Mouse (Mus musculus): ENCODE results near the gene Zc3h7b. TPM values are rescaled to one million over a fixed set of nuclear protein-coding genes. Genes with fewer than 3 reads are reported as not detected.

Gene Zc3h7b
- polyA plus RNA-seq, 1 experiment, result 7.7 TPM

DNA sequence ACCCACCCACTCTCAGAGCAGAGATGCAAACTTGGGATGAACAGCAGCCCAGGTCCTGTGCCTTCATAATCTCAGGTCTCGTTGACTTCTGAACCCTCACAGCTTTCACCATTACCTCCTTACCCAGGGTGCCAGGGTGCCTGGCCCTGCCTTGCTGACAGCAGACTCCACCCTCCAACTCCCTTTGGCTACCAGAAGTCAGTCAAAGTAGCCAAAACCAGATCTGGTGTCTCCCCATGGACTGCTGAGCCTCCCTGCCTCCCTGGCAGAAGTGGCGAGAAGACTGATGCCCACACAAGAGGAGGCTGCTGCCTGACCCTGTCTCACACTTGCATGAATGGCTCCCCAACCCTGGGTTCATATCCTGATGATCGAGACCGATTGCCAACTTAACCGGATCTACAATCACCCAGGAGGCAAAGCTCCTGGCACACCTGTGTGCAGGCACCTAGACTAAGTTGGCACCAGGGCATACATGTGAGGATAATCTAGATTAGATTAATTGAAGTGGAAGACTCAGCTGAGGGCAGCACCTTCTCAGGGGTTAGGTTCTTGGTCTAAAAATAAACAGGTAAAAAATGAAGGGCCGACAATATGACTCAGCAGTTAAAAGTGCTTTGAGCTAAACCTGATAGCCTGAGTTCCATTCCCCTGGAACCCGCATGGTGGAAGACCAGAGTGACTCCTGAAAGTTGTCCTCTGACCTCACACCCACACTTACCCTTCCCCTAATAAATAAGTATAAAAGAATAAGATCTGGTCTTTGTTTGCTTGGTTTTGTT is 83.8 kb downstream of the Zc3h7b start:
- no peak overlapping the region for H3K4me3 ChIP-seq (ENCODE audit: low read depth, low read length)
- no peak overlapping the region for H3K27ac ChIP-seq (ENCODE audit: insufficient read depth, low read depth, low read length)
- WGBS, result 79% methylated on average over 7 of the region's 7 CpGs
- peaks cover 7% of the 10 kb centered on the region; the same call in 1 of the 2 replicates for H3K4me1 ChIP-seq (ENCODE audit: control insufficient read depth, insufficient read depth, insufficient read length, low read length)
- H3K36me3 ChIP-seq (ENCODE audit: control insufficient read depth, insufficient read depth, low read length), result peaks cover 38% of the 10 kb centered on the region
- TF ChIP-seq CTCF (IDR thresholded peaks at IDR 0.05; ENCODE audit: extremely low read depth, insufficient read length, insufficient replicate concordance, low read depth, low read length) (no peak), POLR2A (IDR thresholded peaks at IDR 0.05; ENCODE audit: low read depth, low read length) (no peak)
- H3K27me3 ChIP-seq (ENCODE audit: control insufficient read depth, insufficient read depth, low read length), result no peaks in the 10 kb centered on the region

DNA sequence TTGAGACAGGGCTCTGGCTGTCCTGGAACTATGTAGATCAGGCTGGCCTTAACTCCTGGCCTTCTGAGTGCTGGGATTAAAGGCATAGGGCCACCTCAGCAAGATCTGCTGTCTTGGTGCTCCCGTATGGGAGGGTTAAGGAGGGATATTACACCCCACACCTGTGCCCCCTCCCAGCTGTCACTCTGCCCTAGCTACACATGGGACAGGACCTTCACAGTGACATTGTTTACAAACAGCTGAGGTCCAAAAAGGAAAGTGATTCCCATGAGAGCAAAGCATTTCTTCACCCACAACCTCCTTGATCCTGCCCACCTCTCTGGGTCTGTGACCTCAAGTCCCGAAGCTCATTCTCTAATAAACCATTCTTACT is 84.3 kb downstream of the Zc3h7b start:
- no peaks in the 10 kb centered on the region for H3K27me3 ChIP-seq (ENCODE audit: control insufficient read depth, insufficient read depth, low read length)
- peaks cover 10% of the 10 kb centered on the region; the same call in 1 of the 2 replicates for H3K4me1 ChIP-seq (ENCODE audit: control insufficient read depth, insufficient read depth, insufficient read length, low read length)
- H3K36me3 ChIP-seq (ENCODE audit: control insufficient read depth, insufficient read depth, low read length), result peaks cover 32% of the 10 kb centered on the region
- TF ChIP-seq POLR2A (IDR thresholded peaks at IDR 0.05; ENCODE audit: low read depth, low read length) (no peak), CTCF (IDR thresholded peaks at IDR 0.05; ENCODE audit: extremely low read depth, insufficient read length, insufficient replicate concordance, low read depth, low read length) (no peak)
- 78% methylated on average over 2 of the region's 2 CpGs for WGBS
- no peak overlapping the region for H3K27ac ChIP-seq (ENCODE audit: insufficient read depth, low read depth, low read length)
- H3K4me3 ChIP-seq (ENCODE audit: low read depth, low read length), result no peak overlapping the region

DNA sequence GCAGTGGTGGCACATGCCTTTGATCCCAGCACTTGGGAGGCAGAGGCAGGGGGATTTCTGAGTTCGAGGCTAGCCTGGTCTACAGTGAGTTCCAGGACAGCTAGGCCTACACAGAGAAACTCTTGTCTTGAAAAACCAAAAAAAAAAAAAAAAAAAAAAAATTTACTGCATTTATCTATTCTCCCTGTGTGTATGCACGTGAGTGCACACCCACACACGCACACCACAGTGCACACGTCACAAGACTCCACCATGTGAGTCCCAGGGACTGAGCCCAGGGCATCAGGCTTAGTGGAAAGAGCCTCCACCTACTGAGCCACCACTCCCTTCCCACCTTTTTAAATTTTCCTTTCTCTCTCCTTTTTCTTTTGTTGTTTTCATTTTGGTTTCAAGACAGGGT is 85.7 kb downstream of the Zc3h7b start:
- Histone ChIP-seq H3K4me1 (ENCODE audit: control insufficient read depth, insufficient read depth, insufficient read length, low read length) (peaks cover 20% of the 10 kb centered on the region; the same call in 1 of the 2 replicates), H3K27ac (ENCODE audit: insufficient read depth, low read depth, low read length) (peak overlapping the region; percentile 80), H3K27me3 (ENCODE audit: control insufficient read depth, insufficient read depth, low read length) (no peaks in the 10 kb centered on the region), H3K36me3 (ENCODE audit: control insufficient read depth, insufficient read depth, low read length) (peaks cover 21% of the 10 kb centered on the region), H3K4me3 (ENCODE audit: low read depth, low read length) (no peak overlapping the region)
- TF ChIP-seq POLR2A (IDR thresholded peaks at IDR 0.05; ENCODE audit: low read depth, low read length) (no peak), CTCF (IDR thresholded peaks at IDR 0.05; ENCODE audit: extremely low read depth, insufficient read length, insufficient replicate concordance, low read depth, low read length) (no peak)
- WGBS, result 71% methylated on average over 4 of the region's 4 CpGs

DNA sequence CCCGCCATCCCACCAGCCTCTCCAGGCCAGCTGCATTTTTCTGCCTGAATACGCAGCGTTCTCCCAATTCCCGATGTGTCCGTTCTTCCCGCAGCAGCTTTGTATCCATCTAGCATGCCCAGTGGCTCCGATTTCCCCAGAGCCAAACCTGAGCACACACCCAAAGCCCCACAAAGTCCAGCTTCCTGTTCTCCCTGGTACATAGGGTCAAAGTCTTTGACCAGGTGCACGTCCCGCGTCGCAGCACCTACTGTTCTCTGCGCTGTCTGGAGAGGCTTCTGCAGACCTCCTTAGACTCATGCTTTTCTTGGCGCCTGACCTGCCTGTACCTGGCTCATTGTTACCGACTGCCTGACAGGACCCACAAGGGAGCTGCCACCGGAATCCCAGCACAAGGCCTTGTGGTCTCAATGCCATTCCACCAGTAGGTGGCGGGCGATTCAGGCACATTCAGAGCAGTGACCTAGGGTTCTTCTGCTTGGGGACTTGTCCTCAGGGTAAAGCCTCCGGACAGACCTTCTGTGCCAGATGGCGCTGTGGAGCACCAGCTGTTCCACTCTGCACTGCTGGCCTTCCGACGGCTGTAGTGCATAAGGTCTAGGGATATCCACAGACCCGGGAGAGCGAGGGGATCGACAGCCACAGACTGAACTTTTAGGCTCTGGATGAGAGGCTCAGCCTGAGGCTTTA is 86.4 kb downstream of the Zc3h7b start:
- H3K4me3 ChIP-seq (ENCODE audit: low read depth, low read length), result peak overlapping the region; percentile 48
- peaks cover 26% of the 10 kb centered on the region for H3K4me1 ChIP-seq (ENCODE audit: control insufficient read depth, insufficient read depth, insufficient read length, low read length)
- peak overlapping the region; percentile 80 for H3K27ac ChIP-seq (ENCODE audit: insufficient read depth, low read depth, low read length)
- H3K27me3 ChIP-seq (ENCODE audit: control insufficient read depth, insufficient read depth, low read length), result no peaks in the 10 kb centered on the region
- peak; percentile 98 for TF ChIP-seq CTCF (IDR thresholded peaks at IDR 0.05; ENCODE audit: extremely low read depth, insufficient read length, insufficient replicate concordance, low read depth, low read length)
- TF ChIP-seq POLR2A (IDR thresholded peaks at IDR 0.05; ENCODE audit: low read depth, low read length), result peak; percentile 8; the same call in 1 of the 2 replicates
- 7% methylated on average over 24 of the region's 24 CpGs for WGBS
- peaks cover 14% of the 10 kb centered on the region; the same call in 1 of the 2 replicates for H3K36me3 ChIP-seq (ENCODE audit: control insufficient read depth, insufficient read depth, low read length)

DNA sequence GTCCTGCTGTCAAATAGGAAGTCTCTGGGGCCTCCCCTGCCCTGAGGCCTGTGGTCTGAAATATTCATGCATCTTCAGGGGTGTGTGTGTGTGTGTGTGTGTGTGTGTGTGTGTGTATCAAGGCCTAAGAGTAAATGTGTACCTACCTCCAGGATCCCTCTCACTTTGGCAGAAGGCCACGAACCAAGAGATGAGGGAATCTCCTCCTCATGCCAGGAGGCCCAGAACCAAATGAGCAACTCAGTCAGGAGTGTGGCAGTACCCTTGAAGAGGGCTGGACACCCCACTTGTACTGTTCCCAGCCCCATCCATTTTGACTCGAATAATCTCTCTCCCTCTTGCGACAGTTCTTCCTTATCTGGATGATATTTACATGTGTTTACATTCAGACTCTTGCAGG is 87.4 kb downstream of the Zc3h7b start:
- peak overlapping the region; percentile 18; the same call in 1 of the 2 replicates for H3K27ac ChIP-seq (ENCODE audit: insufficient read depth, low read depth, low read length)
- peaks cover 9% of the 10 kb centered on the region; the same call in 1 of the 2 replicates for H3K36me3 ChIP-seq (ENCODE audit: control insufficient read depth, insufficient read depth, low read length)
- H3K27me3 ChIP-seq (ENCODE audit: control insufficient read depth, insufficient read depth, low read length), result no peaks in the 10 kb centered on the region
- 30% methylated on average over 3 of the region's 3 CpGs for WGBS
- TF ChIP-seq POLR2A (IDR thresholded peaks at IDR 0.05; ENCODE audit: low read depth, low read length), result no peak
- TF ChIP-seq CTCF (IDR thresholded peaks at IDR 0.05; ENCODE audit: extremely low read depth, insufficient read length, insufficient replicate concordance, low read depth, low read length), result no peak
- no peak overlapping the region for H3K4me3 ChIP-seq (ENCODE audit: low read depth, low read length)
- H3K4me1 ChIP-seq (ENCODE audit: control insufficient read depth, insufficient read depth, insufficient read length, low read length), result peaks cover 33% of the 10 kb centered on the region

DNA sequence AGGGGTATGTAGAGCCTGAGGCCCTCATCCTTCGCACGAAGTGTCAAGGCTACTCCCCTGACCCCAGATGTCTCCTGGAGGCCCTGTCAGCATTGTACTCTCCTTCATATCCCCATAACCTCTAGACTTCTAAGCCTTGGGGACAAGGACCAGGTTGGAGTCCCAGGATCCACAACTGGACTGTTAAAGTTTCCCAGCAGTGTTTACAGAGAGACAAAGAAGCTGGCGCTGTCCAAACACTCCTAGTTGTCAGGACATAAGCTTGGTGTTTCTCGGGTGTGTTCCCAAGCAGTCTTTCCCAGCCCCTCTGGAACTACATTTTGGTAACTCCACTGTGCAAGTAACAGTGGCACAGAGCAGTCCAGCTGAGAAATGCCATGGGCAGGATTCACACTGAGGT is 88.6 kb downstream of the Zc3h7b start:
- peaks cover 37% of the 10 kb centered on the region for H3K4me1 ChIP-seq (ENCODE audit: control insufficient read depth, insufficient read depth, insufficient read length, low read length)
- peak overlapping the region; percentile 69 for H3K27ac ChIP-seq (ENCODE audit: insufficient read depth, low read depth, low read length)
- no peak overlapping the region for H3K4me3 ChIP-seq (ENCODE audit: low read depth, low read length)
- H3K36me3 ChIP-seq (ENCODE audit: control insufficient read depth, insufficient read depth, low read length), result peaks cover 3% of the 10 kb centered on the region; the same call in 1 of the 2 replicates
- H3K27me3 ChIP-seq (ENCODE audit: control insufficient read depth, insufficient read depth, low read length), result no peaks in the 10 kb centered on the region
- 80% methylated on average over 4 of the region's 4 CpGs for WGBS
- TF ChIP-seq CTCF (IDR thresholded peaks at IDR 0.05; ENCODE audit: extremely low read depth, insufficient read length, insufficient replicate concordance, low read depth, low read length), result no peak
- TF ChIP-seq POLR2A (IDR thresholded peaks at IDR 0.05; ENCODE audit: low read depth, low read length), result no peak
